Mouse (Mus musculus) mature B cell (primary cell): ENCODE measurements around the gene Gm10972.
"Not testable (repeated sequence)": the region's sequence is repeated elsewhere in the genome, so short reads cannot be mapped to it uniquely, and the experiment has no call there.

Experiments
- in situ Hi-C: fragments of 300-500 bp; cut with MboI; formaldehyde crosslinking; loops from 2 replicates; pipeline ENCODE4 v1.14.3; 2019

Gm10972 gene

GRCm38 (mm10) chr3:94659142-94659748 is 16.3 kb downstream of the Gm10972 start:
- in situ Hi-C loops: not testable (repeated sequence)

- in situ Hi-C loops: not testable (repeated sequence)
Measured at GRCm38 (mm10) chr3:94660841-94661240, 17.9 kb downstream of the Gm10972 start.

DNA sequence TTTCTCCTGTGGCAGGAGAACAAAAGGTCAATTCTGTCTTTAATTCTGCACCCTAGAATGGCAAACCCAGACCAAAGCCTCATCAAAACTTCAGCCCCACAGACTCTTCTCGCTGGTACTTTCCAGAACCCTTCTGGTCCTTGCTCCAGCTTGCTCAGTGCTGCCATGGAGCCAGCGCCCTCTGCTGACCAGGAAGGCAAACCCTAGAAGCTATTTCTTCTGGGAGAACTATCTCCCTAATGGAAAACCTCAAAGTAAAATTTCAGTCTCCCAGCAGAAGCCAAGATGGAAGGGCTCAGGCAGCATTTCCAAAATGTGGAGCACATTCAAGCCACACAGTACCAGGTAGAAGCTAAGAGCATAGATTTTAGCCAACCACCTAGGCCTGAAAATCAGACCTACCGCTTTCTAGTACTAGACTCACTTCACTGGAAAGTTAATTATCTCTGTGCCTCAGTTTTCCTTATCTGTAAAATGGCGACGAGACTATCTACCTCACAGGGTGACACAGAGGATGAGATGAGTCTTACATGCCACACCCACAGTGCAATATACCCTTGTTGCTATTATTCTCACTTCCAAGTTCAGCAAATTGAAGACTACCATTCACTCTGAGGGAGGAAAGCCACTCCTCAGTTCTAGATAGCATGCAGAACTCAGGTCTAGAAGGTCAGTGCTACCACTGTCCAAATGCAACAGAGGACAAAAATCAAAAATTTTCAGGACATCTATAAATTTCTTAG is 22.3 kb downstream of the Gm10972 start:
- in situ Hi-C loops: not testable (repeated sequence)

DNA sequence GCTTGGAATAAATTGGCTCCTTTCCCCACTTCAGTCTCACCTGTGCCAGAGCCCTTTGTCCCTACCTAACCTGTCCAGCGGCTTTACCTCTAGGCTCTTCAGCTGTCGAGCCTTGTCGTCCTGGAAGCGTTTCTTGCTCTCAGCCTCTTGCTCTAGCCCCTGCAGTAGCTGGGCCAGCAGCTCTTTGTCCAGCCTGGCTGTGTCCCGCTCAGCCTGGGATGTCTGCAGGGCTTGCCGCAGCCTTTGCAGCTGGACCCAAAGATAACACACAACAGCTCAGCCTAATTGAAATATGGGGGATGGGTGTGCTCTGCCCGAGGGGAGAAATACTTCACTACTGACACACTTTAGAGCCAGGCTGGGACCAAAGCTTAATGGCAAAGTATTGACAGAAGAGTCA is 23.0 kb downstream of the Gm10972 start:
- in situ Hi-C loops: not testable (repeated sequence)

DNA sequence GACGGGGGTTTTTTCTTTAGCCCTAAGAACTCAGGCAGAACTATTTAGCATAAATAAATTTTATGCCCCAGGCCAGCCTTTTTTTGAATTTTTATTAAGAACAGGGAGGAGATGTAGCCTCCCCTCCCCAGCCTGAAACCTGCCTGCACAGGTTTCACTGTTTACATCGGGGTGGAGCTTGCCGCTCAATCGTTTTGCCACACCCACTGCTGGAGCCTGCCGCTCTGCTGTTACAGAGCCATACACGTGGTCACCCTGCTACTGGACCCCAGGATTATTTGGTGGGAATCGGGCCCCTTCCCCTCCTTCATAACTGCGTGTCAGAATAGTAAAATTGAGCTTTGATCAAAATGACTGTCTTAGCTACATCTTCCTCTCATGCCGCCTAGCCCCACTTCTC is 32.2 kb downstream of the Gm10972 start:
- in situ Hi-C loops: not testable (repeated sequence)

- in situ Hi-C loops: no loop called here
Measured at GRCm38 (mm10) chr3:94679351-94679841, 36.5 kb downstream of the Gm10972 start.

DNA sequence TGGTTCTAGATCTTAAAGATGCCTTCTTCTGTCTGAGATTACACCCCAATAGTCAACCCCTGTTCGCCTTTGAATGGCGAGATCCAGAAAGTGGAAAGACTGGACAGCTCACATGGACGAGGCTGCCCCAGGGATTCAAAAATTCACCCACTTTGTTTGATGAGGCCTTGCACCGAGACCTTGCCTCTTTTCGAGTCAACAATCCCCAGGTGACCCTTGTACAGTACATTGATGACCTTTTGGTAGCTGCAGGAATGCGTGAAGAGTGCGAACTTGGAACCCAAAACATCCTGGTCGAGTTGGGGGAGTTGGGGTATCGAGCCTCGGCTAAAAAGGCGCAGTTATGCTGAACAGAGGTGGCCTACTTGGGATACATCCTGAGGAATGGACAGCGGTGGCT is 37.1 kb downstream of the Gm10972 start:
- in situ Hi-C loops: not testable (repeated sequence)

- in situ Hi-C loops: no loop called here
Measured at GRCm38 (mm10) chr3:94680783-94681182, 37.9 kb downstream of the Gm10972 start.

- in situ Hi-C loops: no loop called here
Measured at GRCm38 (mm10) chr3:94683646-94684045, 40.7 kb downstream of the Gm10972 start.

DNA sequence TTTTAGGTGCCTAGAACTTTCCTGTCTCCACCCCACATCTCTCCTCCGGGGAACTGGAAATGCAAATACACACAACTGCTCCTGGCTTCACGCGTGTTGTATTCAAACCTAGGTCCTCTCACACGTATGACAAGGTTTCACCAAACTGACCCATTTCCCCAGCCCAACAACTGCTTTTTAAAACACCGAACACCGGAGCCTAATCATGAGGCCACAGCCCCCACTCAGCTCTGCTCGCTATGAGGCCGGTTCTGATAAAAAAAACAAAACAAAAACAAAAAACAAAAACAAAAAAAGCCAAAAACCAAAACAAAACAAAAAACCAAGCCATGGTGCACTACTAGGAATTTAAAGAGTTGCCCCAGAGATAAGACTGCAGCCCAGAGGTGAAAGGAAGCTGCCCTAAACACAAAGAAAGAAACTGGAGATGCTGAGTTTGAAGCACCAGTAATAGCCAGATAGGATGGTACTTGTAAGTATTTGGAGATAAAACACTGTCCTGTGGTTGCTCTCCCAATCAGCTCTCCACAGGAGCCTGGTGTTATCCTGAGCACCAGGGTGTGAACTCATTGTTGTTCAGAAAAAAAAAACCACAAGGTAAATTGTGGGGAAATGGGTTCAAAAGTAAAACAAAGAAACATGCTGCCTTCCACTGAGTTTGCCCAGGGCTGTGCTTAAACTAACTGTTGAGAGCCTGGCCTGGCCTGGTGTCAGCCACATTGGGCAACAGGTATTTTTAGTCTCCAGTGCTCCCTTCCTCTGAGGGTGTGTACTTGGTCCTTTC is 43.3 kb downstream of the Gm10972 start:
- in situ Hi-C loops: not testable (repeated sequence)

GRCm38 (mm10) chr3:94688698-94689097 is 45.8 kb downstream of the Gm10972 start:
- in situ Hi-C loops: not testable (repeated sequence)

DNA sequence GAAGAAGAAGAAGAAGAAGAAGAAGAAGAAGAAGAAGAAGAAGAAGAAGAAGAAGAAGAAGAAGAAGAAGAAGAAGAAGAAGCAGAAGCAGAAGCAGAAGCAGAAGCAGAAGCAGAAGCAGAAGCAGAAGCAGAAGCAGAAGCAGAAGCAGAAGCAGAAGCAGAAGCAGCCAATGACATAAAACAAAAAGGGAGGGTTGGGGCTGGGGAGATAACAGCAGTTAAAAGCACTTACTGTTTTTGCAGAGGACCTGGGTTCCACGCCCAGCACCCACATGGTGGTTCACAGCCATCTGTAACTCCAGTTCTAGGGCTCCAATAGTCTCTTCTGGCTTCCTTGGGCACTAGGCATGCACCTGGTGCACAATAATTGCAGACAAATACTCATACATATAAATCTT is 46.3 kb downstream of the Gm10972 start:
- in situ Hi-C loops: not testable (repeated sequence)

GRCm38 (mm10) chr3:94690162-94690561 is 47.2 kb downstream of the Gm10972 start:
- in situ Hi-C loops: not testable (repeated sequence)

- in situ Hi-C loops: no loop called here
Measured at GRCm38 (mm10) chr3:94690616-94691247, 47.8 kb downstream of the Gm10972 start.

DNA sequence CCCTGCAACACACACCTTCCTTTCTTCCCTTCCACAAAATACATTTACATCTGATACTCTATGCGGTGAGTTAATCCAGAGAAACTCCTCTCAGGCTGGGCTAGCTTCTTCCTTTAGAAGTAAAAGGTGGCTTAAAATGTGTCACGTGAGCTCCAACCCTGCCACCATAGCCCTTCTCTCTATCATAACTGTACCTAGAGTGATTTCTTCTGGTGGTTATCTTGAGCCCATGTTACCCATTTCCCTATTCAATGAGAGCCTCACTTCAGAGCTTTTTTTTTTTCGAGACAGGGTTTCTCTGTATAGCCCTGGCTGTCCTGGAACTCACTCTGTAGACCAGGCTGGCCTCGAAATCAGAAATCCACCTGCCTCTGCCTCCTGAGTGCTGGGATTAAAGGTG is 48.8 kb downstream of the Gm10972 start:
- in situ Hi-C loops: not testable (repeated sequence)
